Mouse (Mus musculus): Measurements from ENCODE around the gene Aes. TPM values are rescaled to one million over a fixed set of nuclear protein-coding genes. Genes with fewer than 3 reads are reported as not detected.

Gene Aes
- polyA plus RNA-seq, 1 experiment: 3,125 TPM

DNA sequence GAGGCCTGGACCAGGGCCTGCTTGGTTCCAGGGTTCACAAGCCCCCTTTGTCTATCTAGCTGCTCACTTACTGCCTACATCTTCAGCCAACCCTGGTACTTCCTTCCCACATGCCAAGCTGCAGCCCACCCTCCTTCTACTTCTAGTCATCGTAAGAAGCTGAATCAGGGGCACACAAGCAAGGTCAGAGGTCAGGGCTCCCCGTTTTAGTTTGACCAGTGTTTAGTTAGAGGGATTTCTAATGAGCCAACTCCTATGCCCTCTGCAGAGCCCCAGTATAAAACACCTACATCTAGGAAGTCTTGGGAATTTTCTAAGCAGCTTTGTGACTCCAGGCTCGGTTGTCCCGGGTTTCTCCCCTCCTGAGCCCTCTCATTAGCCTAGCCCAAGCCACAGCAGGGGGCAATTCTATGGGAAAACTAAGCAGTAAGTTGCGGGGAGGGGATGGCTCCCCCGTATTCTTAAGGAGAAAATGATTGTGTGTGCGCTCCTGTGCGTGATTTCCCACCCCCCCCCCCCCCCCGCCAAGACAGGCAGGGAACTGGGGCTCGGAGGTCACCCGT is 11.0 kb downstream of the Aes start:
- WGBS: 17% methylated on average over 11 of the region's 11 CpGs
- no peak overlapping the region for H3K27ac ChIP-seq (ENCODE audit: control insufficient read depth, insufficient read depth, low read length)
- no peaks in the 10 kb centered on the region for H3K27me3 ChIP-seq (ENCODE audit: control insufficient read depth, insufficient read depth, low read length)
- H3K36me3 ChIP-seq (ENCODE audit: control insufficient read depth, insufficient read depth, low read length): peaks cover 10% of the 10 kb centered on the region
- peak overlapping the region; percentile 49 for H3K4me3 ChIP-seq (ENCODE audit: control insufficient read depth, insufficient read depth, low read length)
- DNase-seq: peak; percentile 18
- no peak for TF ChIP-seq CTCF (IDR thresholded peaks at IDR 0.05; ENCODE audit: borderline replicate concordance, control insufficient read depth, extremely low read depth, insufficient read depth, low read length, poor library complexity)
- TF ChIP-seq POLR2A (IDR thresholded peaks at IDR 0.05; ENCODE audit: control insufficient read depth, extremely low read depth, insufficient read depth, low read length, poor library complexity): no peak
- peaks cover 83% of the 10 kb centered on the region for H3K4me1 ChIP-seq (replicated peaks; ENCODE audit: control insufficient read depth, insufficient read depth, low read length)

DNA sequence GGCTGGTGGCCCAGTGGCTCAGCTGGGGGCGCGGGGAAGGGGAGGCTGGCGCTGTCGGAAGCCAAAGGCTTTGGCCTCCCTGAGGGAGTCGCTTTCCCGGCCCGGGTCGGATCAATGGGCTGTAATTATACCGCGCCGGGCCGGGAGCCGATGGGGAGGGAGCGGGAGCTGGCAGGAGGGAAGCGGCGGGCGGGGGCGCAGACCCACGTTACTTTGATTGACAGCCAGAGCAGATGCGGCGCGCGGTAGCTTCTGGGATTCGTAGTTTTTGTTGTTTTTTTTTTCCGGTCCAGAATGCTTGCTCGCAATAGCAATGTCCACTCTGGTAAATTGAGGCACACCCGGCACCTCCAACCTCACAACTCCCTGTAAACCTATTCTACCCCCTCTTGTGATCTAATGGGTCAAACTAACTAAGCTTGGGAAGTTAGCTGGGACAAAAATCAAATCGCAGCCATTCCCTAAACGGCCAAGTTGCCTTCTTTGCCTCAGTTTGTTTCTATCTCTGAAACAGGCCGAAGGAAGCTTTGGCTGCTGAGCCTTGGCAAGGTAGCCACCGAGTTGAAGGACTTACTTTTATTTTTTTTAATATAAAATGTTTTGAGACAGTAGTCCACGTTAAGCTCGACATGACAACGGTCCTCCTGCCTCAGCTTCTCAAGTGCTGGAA is 11.7 kb downstream of the Aes start:
- Histone ChIP-seq H3K36me3 (ENCODE audit: control insufficient read depth, insufficient read depth, low read length) (peaks cover 5% of the 10 kb centered on the region; the same call in 1 of the 2 replicates), H3K27me3 (ENCODE audit: control insufficient read depth, insufficient read depth, low read length) (no peaks in the 10 kb centered on the region), H3K4me1 (replicated peaks; ENCODE audit: control insufficient read depth, insufficient read depth, low read length) (peaks cover 85% of the 10 kb centered on the region), H3K27ac (ENCODE audit: control insufficient read depth, insufficient read depth, low read length) (peak overlapping the region; percentile 34; the same call in 1 of the 2 replicates), H3K4me3 (ENCODE audit: control insufficient read depth, insufficient read depth, low read length) (peak overlapping the region; percentile 49)
- under 1% methylated on average over 33 of the region's 34 CpGs for WGBS
- peak; percentile 88 for DNase-seq
- TF ChIP-seq CTCF (IDR thresholded peaks at IDR 0.05; ENCODE audit: borderline replicate concordance, control insufficient read depth, extremely low read depth, insufficient read depth, low read length, poor library complexity) (no peak), POLR2A (IDR thresholded peaks at IDR 0.05; ENCODE audit: control insufficient read depth, extremely low read depth, insufficient read depth, low read length, poor library complexity) (no peak)

DNA sequence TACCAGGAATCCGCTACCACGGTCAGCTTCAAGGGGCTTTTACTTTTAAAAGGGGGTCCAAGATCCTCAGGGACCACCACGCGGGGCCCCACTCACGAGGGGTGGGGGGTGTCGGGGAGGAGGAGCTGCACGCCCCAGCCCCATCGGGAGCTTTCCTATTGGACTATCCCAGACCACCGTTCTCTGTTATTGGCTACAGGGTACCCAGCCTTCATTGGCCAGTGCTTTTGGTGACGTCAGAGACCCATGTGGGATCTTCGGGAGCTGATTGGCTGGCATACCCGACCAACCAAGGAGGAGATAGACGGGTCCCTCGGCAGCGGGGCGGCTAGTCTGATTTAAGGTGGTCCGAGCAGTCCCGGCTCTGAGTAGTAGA is 12.2 kb downstream of the Aes start:
- peaks cover 81% of the 10 kb centered on the region for H3K4me1 ChIP-seq (replicated peaks; ENCODE audit: control insufficient read depth, insufficient read depth, low read length)
- under 1% methylated on average over 18 of the region's 18 CpGs for WGBS
- no peaks in the 10 kb centered on the region for H3K27me3 ChIP-seq (ENCODE audit: control insufficient read depth, insufficient read depth, low read length)
- no peak for TF ChIP-seq POLR2A (IDR thresholded peaks at IDR 0.05; ENCODE audit: control insufficient read depth, extremely low read depth, insufficient read depth, low read length, poor library complexity)
- 0 out of 2 replicates have a peak, but pooled peaks have one; percentile 37 for TF ChIP-seq CTCF (IDR thresholded peaks at IDR 0.05; ENCODE audit: borderline replicate concordance, control insufficient read depth, extremely low read depth, insufficient read depth, low read length, poor library complexity)
- H3K4me3 ChIP-seq (ENCODE audit: control insufficient read depth, insufficient read depth, low read length): peak overlapping the region; percentile 49
- H3K36me3 ChIP-seq (ENCODE audit: control insufficient read depth, insufficient read depth, low read length): peaks cover under 1% of the 10 kb centered on the region; the same call in 1 of the 2 replicates
- DNase-seq: peak; percentile 97
- peak overlapping the region; percentile 34; the same call in 1 of the 2 replicates for H3K27ac ChIP-seq (ENCODE audit: control insufficient read depth, insufficient read depth, low read length)

DNA sequence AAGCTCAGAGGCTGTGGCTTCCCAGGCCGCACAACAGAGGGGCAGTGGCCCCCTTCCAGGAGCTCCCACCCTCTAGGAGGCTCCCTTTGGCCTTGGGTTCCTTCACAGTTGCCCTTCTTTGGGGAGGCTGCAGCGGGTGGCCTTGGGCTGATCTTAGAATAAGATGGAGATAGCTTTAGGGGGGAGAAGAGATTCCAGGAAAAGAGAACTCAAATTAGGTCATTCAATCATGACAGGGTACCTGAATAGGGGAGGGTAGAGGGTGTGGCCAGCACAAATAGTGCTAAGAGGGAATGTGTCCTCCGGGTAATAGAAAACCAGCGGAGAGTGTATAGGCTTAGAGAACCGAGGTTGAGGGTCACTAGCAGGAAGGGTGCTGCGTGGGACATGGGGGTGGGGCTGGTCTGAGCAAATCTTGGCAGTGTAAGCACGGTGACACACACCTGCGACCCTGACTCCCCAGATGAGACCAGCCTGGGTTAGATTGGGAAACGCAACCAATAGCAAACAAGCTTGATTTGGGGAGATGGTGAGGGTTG is 12.9 kb downstream of the Aes start:
- DNase-seq: peak; percentile 30
- WGBS: 51% methylated on average over 9 of the region's 9 CpGs
- Histone ChIP-seq H3K4me1 (replicated peaks; ENCODE audit: control insufficient read depth, insufficient read depth, low read length) (peaks cover 74% of the 10 kb centered on the region), H3K27me3 (ENCODE audit: control insufficient read depth, insufficient read depth, low read length) (no peaks in the 10 kb centered on the region), H3K27ac (ENCODE audit: control insufficient read depth, insufficient read depth, low read length) (no peak overlapping the region), H3K36me3 (ENCODE audit: control insufficient read depth, insufficient read depth, low read length) (no peaks in the 10 kb centered on the region), H3K4me3 (ENCODE audit: control insufficient read depth, insufficient read depth, low read length) (no peak overlapping the region; the same call in 1 of the 2 replicates)
- TF ChIP-seq CTCF (IDR thresholded peaks at IDR 0.05; ENCODE audit: borderline replicate concordance, control insufficient read depth, extremely low read depth, insufficient read depth, low read length, poor library complexity) (no peak), POLR2A (IDR thresholded peaks at IDR 0.05; ENCODE audit: control insufficient read depth, extremely low read depth, insufficient read depth, low read length, poor library complexity) (no peak)

DNA sequence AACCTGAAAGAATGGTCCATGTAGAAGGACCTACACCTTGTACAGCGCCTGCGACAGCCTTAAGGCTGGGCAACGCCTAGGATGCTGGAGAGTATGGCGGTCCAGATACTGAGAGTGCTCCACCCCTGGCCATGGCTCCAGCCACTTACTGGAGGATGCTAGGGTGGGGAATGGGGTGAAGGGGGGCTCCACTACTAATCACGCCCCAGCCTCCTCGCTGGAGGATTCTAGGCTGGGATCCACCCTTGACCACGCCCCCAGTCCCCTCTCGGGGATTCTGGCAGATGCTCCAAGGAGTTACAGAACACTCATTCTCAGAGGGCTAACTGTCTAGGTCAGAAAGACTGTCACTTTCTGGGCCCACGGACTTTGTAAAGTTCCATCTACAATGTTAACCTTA is 13.7 kb downstream of the Aes start:
- no peak for DNase-seq
- Histone ChIP-seq H3K4me3 (ENCODE audit: control insufficient read depth, insufficient read depth, low read length) (no peak overlapping the region), H3K27me3 (ENCODE audit: control insufficient read depth, insufficient read depth, low read length) (no peaks in the 10 kb centered on the region), H3K36me3 (ENCODE audit: control insufficient read depth, insufficient read depth, low read length) (no peaks in the 10 kb centered on the region), H3K4me1 (replicated peaks; ENCODE audit: control insufficient read depth, insufficient read depth, low read length) (peaks cover 67% of the 10 kb centered on the region), H3K27ac (ENCODE audit: control insufficient read depth, insufficient read depth, low read length) (no peak overlapping the region)
- TF ChIP-seq CTCF (IDR thresholded peaks at IDR 0.05; ENCODE audit: borderline replicate concordance, control insufficient read depth, extremely low read depth, insufficient read depth, low read length, poor library complexity) (no peak), POLR2A (IDR thresholded peaks at IDR 0.05; ENCODE audit: control insufficient read depth, extremely low read depth, insufficient read depth, low read length, poor library complexity) (no peak)
- WGBS: 88% methylated on average over 9 of the region's 9 CpGs

DNA sequence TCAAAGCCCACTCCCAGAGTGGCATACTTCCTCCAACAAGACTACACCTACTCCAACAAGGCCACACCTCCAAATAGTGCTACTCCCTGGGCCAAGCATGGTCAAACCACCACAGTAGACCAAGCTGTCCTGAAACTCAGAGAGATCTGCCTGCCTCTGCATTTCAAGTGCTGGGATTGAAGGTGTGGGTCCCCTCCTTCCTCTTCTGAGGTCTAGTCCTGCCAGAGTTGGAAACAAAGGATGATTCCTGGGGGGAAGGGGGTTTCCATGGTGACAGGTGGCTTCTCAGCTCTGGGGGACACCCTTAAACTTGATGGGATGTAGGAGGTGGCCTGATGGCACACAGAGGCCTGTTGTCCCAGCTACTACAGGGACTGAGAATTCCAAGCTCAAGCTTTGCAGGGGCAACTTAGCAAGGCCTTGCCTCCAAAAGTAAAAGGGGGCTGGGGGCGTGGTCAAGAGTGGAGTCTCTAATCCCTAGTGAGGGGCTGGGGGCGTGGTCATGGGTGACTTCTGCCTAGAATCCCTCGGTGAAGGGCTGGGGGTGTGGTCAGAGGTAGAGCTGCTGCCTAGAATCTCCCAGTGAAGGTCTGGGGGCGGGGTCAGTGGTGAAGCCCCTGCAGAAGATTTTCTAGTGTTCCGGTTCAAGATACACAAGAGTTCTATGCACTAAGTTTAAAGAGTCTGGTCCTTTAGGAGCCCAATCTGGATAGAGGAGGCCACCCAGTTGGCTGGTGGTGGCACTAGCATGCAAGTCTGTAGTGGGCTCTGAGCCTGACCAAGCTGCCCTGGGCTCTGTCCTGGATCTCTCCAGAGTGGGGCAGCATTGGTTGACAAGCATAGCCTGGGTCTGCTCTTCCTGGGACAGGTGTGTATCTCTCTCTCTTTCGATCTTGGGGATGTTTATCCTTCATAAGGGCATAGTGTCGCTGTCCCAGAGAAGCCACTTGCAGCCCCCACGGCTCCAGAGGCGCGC is 15.1 kb downstream of the Aes start, which contains the start of gene Tle2:
Gene Tle2 (plus strand): TSS at position 481 of the 976 bp plus-strand sequence.
- Histone ChIP-seq H3K36me3 (ENCODE audit: control insufficient read depth, insufficient read depth, low read length) (no peaks in the 10 kb centered on the region), H3K4me1 (replicated peaks; ENCODE audit: control insufficient read depth, insufficient read depth, low read length) (peaks cover 54% of the 10 kb centered on the region), H3K4me3 (ENCODE audit: control insufficient read depth, insufficient read depth, low read length) (peak within 1 kb of the TSS; percentile 50), H3K27me3 (ENCODE audit: control insufficient read depth, insufficient read depth, low read length) (no peaks in the 10 kb centered on the region), H3K27ac (ENCODE audit: control insufficient read depth, insufficient read depth, low read length) (no peak within 1 kb of the TSS)
- TF ChIP-seq CTCF (IDR thresholded peaks at IDR 0.05; ENCODE audit: borderline replicate concordance, control insufficient read depth, extremely low read depth, insufficient read depth, low read length, poor library complexity) (no peak), POLR2A (IDR thresholded peaks at IDR 0.05; ENCODE audit: control insufficient read depth, extremely low read depth, insufficient read depth, low read length, poor library complexity) (no peak)
- 44% methylated on average over 10 of the region's 10 CpGs for WGBS
- DNase-seq: peak; percentile 33

Measured in thymus, adult 2 months (tissue).